Mouse (Mus musculus) kidney, embryonic 14.5 days (tissue): ENCODE measurements around the gene Foxm1. TPM values are rescaled to one million over a fixed set of nuclear protein-coding genes. Genes with fewer than 3 reads are reported as not detected.

Experiments used
- ATAC-seq: fragments of 200-750 bp; cut with Nextera tagmentation; 2 replicates; pipeline ENCODE4 v1.8.0; 2017; ENCODE audit warnings: moderate number of reproducible peaks, mild to moderate bottlenecking, moderate TSS enrichment, moderate library complexity; ENCODE audit not compliant: low FRiP score, low TSS enrichment
- H3K27ac ChIP-seq: fragments of 300-500 bp; sonication (generic); 2 replicates; pipeline ENCODE4 v1.5.1; 2014; ENCODE audit warnings: low read depth, mild to moderate bottlenecking, low read length, moderate library complexity, mixed read lengths
- H3K27me3 ChIP-seq: fragments of 300-500 bp; sonication (generic); 2 replicates; pipeline ENCODE4 v1.6.1; 2014; ENCODE audit warnings: mild to moderate bottlenecking, low read length; ENCODE audit not compliant: control insufficient read depth, insufficient read depth
- H3K36me3 ChIP-seq: fragments of 300-500 bp; sonication (generic); 2 replicates; pipeline ENCODE4 v1.6.1; 2014; ENCODE audit warnings: low read length, mixed read lengths; ENCODE audit not compliant: control insufficient read depth, insufficient read depth
- H3K4me1 ChIP-seq: fragments of 300-500 bp; sonication (generic); 2 replicates; pipeline ENCODE4 v1.6.1; 2014; ENCODE audit warnings: low read length, mixed read lengths; ENCODE audit not compliant: control insufficient read depth, insufficient read depth
- H3K4me2 ChIP-seq: fragments of 300-500 bp; sonication (generic); replicated peaks from 2 replicates; pipeline ENCODE4 v1.6.1; 2014; ENCODE audit warnings: low read depth, mild to moderate bottlenecking, low read length
- H3K4me3 ChIP-seq: fragments of 300-500 bp; sonication (generic); 2 replicates; pipeline ENCODE4 v1.5.1; 2014; ENCODE audit warnings: mild to moderate bottlenecking, low read length
- H3K9ac ChIP-seq: fragments of 300-500 bp; sonication (generic); 2 replicates; pipeline ENCODE4 v1.6.1; 2014; ENCODE audit warnings: low read depth, mild to moderate bottlenecking, low read length, moderate library complexity
- H3K9me3 ChIP-seq: fragments of 300-500 bp; sonication (generic); 2 replicates; pipeline ENCODE4 v1.6.1; 2016; ENCODE audit warnings: low read length; ENCODE audit not compliant: control insufficient read depth
- WGBS: fragments of 180-500 bp; shearing (Covaris S2); extraction: QIAGEN DNeasy Blood & Tissue Kit; methylation state at CpG from one replicate; pipeline ENCODE4 v1.1.7; 2014; 5-methylcytosine and 5-hydroxymethylcytosine counted together
- polyA plus RNA-seq: library from polyadenylated mRNA; unstranded; fragments of >200 nt; fragmentation: Nextera tagmentation; extraction: Ambion mirVana; gene quantifications from 2 replicates; pipeline ENCODE4 v1.2.1, GENCODE M21; 2014

Gene Foxm1
- polyA plus RNA-seq, 1 experiment from 2014 or later = 48.2 TPM

- Histone ChIP-seq H3K4me1 (no peaks in the 10 kb centered on the region), H3K27me3 (no peaks in the 10 kb centered on the region), H3K4me2 (no peak overlapping the region), H3K9me3 (no peaks in the 10 kb centered on the region), H3K9ac (no peak overlapping the region), H3K27ac (no peak overlapping the region), H3K4me3 (no peak overlapping the region), H3K36me3 (peaks cover 61% of the 10 kb centered on the region)
- ATAC-seq = no peak
- WGBS = 93% methylated on average over 13 of the region's 13 CpGs
Observed at GRCm38 (mm10) chr6:128410305-128410704, 47.5 kb downstream of the Foxm1 start.

DNA sequence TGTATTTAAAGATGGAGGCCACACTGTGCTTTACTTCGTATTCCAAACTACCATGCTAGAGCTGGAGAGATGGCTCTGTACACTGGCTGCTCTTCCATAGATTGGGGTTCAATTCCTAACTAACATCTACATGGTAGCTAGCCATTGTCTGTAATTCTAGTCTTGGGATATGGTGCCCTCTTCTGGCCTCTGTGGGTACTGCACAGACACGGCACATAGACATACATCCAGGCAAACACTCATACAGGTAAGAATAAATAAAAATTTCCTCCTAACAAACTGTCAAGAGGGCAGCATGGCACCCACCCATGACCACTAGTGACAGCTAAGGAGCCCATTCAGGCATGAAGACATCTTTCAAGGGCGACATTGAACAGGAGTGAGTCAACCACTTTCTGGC, 48.3 kb downstream of the Foxm1 start:
- H3K27me3 ChIP-seq = no peaks in the 10 kb centered on the region
- 14% methylated on average over 3 of the region's 3 CpGs for WGBS
- H3K4me2 ChIP-seq = no peak overlapping the region
- H3K4me3 ChIP-seq = no peak overlapping the region
- H3K9ac ChIP-seq = no peak overlapping the region
- H3K27ac ChIP-seq = 0 out of 2 replicates have a peak overlapping the region, but pooled peaks have one; percentile 4
- H3K36me3 ChIP-seq = peaks cover 65% of the 10 kb centered on the region
- H3K9me3 ChIP-seq = no peaks in the 10 kb centered on the region
- no peaks in the 10 kb centered on the region for H3K4me1 ChIP-seq
- peak; percentile 40; the same call in 1 of the 2 replicates for ATAC-seq

DNA sequence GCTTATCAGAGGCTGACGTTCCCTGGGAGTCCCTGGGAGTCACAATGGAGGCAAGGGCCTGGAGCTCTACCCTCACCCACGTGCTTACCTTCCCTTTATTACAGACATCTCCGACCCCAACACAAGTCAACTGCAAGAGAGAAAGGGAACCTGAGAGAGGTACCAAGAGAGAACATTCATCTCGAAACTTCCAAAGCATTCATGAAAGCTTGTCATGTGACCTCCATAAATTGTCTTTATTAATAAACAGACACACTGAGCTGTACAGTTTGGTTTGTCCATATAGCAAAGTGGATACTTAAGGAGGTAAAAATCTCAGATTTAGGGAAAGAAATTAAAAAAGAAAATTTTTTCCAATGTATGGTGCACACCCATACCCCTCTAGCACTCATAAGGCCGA, 53.4 kb downstream of the Foxm1 start:
- no peaks in the 10 kb centered on the region for H3K9me3 ChIP-seq
- no peak overlapping the region for H3K9ac ChIP-seq
- no peak overlapping the region for H3K4me2 ChIP-seq
- WGBS = 82% methylated on average over 5 of the region's 5 CpGs
- ATAC-seq = no peak
- H3K4me1 ChIP-seq = no peaks in the 10 kb centered on the region
- no peak overlapping the region for H3K4me3 ChIP-seq
- no peak overlapping the region for H3K27ac ChIP-seq
- H3K36me3 ChIP-seq = peaks cover 26% of the 10 kb centered on the region; the same call in 1 of the 2 replicates
- H3K27me3 ChIP-seq = no peaks in the 10 kb centered on the region

GRCm38 (mm10) chr6:128418076-128418475, 55.3 kb downstream of the Foxm1 start:
- 86% methylated on average over 1 of the region's 1 CpGs for WGBS
- Histone ChIP-seq H3K27me3 (no peaks in the 10 kb centered on the region), H3K9me3 (no peaks in the 10 kb centered on the region), H3K4me3 (no peak overlapping the region), H3K9ac (no peak overlapping the region), H3K36me3 (peaks cover 7% of the 10 kb centered on the region; the same call in 1 of the 2 replicates), H3K4me2 (no peak overlapping the region), H3K4me1 (no peaks in the 10 kb centered on the region), H3K27ac (no peak overlapping the region)
- no peak for ATAC-seq

- Histone ChIP-seq H3K4me2 (no peak overlapping the region), H3K27ac (no peak overlapping the region; the same call in 1 of the 2 replicates), H3K36me3 (no peaks in the 10 kb centered on the region; the same call in 1 of the 2 replicates), H3K9ac (no peak overlapping the region), H3K4me3 (no peak overlapping the region), H3K9me3 (no peaks in the 10 kb centered on the region), H3K4me1 (no peaks in the 10 kb centered on the region), H3K27me3 (no peaks in the 10 kb centered on the region)
- ATAC-seq = no peak
- 60% methylated on average over 2 of the region's 2 CpGs for WGBS
Observed at GRCm38 (mm10) chr6:128421036-128421435, 58.3 kb downstream of the Foxm1 start.

DNA sequence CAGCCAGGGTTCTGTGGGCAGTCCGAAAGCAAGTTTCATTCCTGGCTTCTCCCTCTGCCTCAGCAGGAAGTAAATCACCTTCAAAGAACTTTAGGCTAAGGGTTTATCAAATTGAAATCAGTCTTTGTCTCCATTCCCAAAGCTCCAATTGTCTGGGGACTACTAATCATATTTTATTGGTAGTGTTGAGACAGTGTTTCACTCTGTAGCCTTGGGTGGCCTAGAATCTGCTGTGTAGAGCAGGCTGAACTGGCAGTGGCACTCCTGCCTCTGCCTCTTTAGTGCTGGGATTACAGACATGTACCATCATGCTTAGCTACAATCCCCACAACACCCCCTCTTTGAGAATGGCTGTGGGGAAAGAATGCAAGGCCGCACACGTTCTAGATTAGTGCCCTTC, 58.7 kb downstream of the Foxm1 start:
- Histone ChIP-seq H3K4me3 (no peak overlapping the region), H3K4me1 (no peaks in the 10 kb centered on the region), H3K9ac (no peak overlapping the region), H3K36me3 (no peaks in the 10 kb centered on the region), H3K27me3 (no peaks in the 10 kb centered on the region), H3K4me2 (no peak overlapping the region), H3K27ac (0 out of 2 replicates have a peak overlapping the region, but pooled peaks have one; percentile 33), H3K9me3 (no peaks in the 10 kb centered on the region)
- ATAC-seq = no peak
- 82% methylated on average over 3 of the region's 3 CpGs for WGBS

GRCm38 (mm10) chr6:128423496-128424268, 60.9 kb downstream of the Foxm1 start:
- Histone ChIP-seq H3K9ac (peak overlapping the region; percentile 68), H3K4me1 (no peaks in the 10 kb centered on the region), H3K4me3 (peak overlapping the region; percentile 61), H3K27ac (peak overlapping the region; percentile 92), H3K36me3 (peaks cover 12% of the 10 kb centered on the region), H3K27me3 (no peaks in the 10 kb centered on the region), H3K4me2 (peak overlapping the region; percentile 57), H3K9me3 (no peaks in the 10 kb centered on the region)
- ATAC-seq = no peak; the same call in 1 of the 2 replicates
- 46% methylated on average over 15 of the region's 16 CpGs for WGBS

DNA sequence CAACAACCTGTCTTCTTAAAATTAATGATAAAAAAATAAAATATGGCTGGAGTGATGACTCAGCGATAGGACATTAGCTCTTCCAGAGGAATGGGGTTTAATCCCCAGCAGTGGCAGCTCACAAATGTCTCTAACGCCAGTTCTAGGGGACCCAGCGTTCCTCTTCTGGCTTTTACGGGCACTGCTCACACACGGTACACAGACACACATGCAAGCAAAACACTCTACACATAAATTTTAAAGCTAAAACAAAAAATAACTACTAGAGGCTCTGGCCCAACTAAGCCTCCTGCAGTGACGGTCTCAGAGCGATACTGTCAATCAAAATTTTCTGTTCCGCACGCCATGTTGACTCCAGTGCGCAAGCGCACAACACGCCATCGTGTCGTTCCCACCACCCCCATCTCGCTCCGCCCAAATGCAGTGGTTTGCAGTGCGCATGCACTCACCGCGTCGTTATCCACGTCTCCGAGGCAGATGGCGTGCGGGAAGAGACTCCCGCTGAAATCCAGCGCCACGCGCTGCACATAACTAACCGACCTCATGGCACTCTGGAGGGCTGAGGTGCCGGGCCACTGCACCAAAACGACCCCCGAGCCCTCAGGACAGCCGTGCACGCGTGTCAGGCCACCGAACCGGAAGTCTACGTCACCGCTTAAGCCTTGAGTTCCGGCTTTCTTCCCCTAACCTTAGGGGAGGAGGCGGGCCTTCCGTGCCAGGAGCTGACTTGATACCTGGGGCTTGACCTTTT, 61.7 kb downstream of the Foxm1 start, which contains the start of gene Itfg2:
TSS of gene Itfg2 (minus strand) at position 663 of the 751 bp plus-strand sequence.
- H3K4me3 ChIP-seq = peak within 1 kb of the TSS; percentile 61
- H3K4me2 ChIP-seq = peak within 1 kb of the TSS; percentile 57
- H3K9me3 ChIP-seq = no peaks in the 10 kb centered on the region
- WGBS = under 1% methylated on average over 42 of the region's 42 CpGs
- peak; percentile 94 for ATAC-seq
- H3K9ac ChIP-seq = peak within 1 kb of the TSS; percentile 68
- H3K27me3 ChIP-seq = no peaks in the 10 kb centered on the region
- peaks cover 19% of the 10 kb centered on the region for H3K36me3 ChIP-seq
- peak within 1 kb of the TSS; percentile 92 for H3K27ac ChIP-seq
- no peaks in the 10 kb centered on the region for H3K4me1 ChIP-seq

DNA sequence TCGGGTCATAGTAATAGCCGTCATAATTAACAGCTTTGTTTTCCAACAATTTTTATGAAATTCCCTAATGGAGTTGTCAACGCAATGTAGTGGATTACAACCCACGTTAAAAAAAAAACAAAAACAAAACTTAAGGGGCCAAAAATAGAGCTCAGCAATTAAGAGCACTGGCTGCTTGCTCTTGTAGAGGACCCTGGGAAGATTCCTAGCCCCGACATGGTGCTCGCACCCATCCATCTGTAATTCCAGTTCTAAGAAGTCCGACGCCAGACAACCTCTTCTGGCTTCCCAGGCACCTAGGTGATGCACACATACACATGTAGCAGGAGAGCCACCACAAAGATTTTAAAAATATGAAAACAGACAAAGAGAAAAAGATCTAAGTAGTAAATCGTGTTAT, 62.3 kb downstream of the Foxm1 start:
- H3K4me2 ChIP-seq = peak overlapping the region; percentile 57
- no peaks in the 10 kb centered on the region for H3K27me3 ChIP-seq
- H3K9me3 ChIP-seq = no peaks in the 10 kb centered on the region
- H3K4me3 ChIP-seq = peak overlapping the region; percentile 61
- H3K9ac ChIP-seq = peak overlapping the region; percentile 68; the same call in 1 of the 2 replicates
- peak overlapping the region; percentile 92 for H3K27ac ChIP-seq
- ATAC-seq = no peak
- no peaks in the 10 kb centered on the region for H3K4me1 ChIP-seq
- 19% methylated on average over 9 of the region's 9 CpGs for WGBS
- H3K36me3 ChIP-seq = peaks cover 23% of the 10 kb centered on the region
